Mouse (Mus musculus) lung, postnatal 25 days (tissue): ENCODE measurements around the gene Schip1.

Experiments used
- DNase-seq: peaks from one replicate; pipeline ENCODE4 v3.0.0; 2022; ENCODE audit warnings: low spot score

Gene Schip1

GRCm38 (mm10) chr3:68270246-68270645 is 205.6 kb downstream of the Schip1 start:
- DNase-seq: no peak

DNA sequence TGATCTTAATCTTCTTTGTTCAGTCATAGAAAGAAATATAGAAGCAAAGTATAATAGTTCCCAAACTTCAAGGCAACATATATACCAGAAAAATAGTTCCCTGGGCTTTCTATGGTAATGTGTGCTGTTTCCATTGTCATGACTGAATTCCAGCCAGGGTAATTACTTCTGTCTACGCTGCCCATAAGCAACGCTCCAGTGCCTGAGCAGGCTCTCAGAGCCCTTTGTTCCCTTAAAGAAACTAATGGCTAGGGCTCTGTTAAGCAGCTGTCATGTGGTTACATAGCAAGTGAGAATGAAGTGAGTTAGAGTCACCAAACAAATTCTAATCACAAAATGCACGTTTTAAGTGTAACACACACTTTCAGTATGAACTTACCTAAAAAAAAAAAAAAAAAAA is 206.9 kb downstream of the Schip1 start:
- DNase-seq: no peak

DNA sequence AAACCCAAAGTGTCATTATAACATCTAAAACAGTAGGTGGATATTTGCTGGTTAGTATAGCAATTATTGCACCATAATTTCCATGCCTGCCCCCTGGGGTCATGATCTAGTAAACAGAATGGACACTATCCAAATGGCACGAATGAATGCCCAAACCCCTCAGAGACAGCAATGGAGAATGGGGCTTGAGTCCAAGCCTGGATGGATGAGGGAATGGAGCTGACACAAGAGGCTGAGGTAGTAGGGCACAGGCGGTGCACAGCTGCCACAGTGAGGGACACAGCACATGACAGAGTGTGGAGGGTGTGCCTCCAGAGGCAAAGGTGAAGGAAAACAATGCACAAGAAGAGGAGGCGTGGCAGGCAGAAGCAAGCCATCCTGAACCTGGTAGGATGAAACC is 207.3 kb downstream of the Schip1 start:
- DNase-seq: no peak

DNA sequence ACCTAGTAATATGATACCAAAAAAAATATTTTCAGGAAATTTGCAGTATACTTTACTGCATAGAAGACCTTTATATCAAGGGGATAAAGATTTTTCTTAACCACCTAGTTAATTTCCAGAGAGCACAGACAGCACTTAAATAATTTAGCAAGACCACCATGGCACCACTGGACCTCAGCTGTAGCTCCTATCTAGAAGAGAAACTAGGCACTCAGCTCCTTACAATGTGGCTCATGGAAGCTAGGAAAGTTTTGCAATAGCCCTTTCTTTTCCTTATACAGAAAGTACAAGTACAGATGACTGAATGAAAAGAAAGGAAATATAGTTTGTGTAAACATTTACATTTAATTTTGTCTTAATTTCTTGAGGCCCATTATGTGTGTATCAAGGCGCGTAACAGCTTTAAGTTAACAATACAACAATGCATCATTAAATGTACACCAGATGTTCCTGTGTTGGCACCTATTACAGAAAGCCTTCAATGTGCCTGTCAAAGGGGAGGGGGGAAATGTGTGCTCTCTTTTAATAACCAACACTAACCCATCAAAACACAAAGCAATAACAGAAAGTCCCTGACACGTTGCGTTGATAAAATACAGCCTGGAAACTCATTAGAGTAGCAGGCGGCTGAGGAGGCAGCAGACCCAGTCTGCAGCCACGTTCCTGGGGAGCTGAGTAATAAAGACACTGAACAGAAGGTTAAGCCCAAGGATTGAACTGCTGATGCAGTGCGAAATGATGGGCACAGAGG is 218.4 kb downstream of the Schip1 start:
- DNase-seq: no peak

DNA sequence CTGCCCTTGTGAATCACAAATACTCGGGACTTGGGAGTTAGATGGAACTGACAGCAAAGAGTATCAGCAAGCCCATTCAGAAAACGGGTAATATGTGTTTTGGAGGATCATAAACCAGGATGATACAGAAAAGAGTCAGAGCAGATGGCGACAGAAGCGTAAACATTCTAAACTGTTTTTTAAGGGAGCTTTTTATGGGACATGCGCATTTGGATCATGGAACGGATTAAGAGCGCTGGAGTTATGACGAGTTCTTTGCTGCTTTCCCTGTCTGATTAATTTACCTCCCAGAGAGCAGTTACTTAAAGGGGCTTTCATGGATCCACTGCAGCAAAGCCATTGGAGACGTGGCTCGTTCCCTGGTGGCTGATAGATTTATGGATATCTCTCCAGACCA is 219.0 kb downstream of the Schip1 start:
- DNase-seq: no peak

DNA sequence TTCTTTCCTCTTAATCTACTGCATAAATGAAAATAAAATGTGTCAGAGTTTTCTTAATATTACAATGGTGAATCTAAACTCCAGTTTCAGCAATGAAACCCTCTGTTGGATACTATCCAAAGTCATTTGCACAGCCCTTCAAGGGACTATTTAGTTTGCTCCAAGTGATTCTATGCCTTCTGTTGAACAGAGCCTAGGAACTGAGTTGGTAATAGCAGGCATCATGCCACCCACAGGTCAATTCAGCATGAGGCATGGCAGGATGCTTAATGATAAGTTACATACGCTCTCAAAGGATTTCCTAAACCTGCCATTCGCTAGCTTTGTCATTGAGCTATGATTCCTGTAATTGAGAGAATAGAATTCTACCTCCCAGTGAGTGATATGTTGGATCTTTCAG is 219.9 kb downstream of the Schip1 start:
- DNase-seq: no peak

- DNase-seq: no peak
These were observed 232.2 kb downstream of the Schip1 start for GRCm38 (mm10) chr3:68296752-68297151.

GRCm38 (mm10) chr3:68305647-68306046 is 241.0 kb downstream of the Schip1 start:
- DNase-seq: peak; percentile 14

- no peak for DNase-seq
These were observed 242.1 kb downstream of the Schip1 start for GRCm38 (mm10) chr3:68306726-68307125.

GRCm38 (mm10) chr3:68325575-68325974 is 261.0 kb downstream of the Schip1 start:
- DNase-seq: peak; percentile 8

- no peak for DNase-seq
These were observed 267.9 kb downstream of the Schip1 start for GRCm38 (mm10) chr3:68332515-68332914.

- DNase-seq: no peak
These were observed 270.9 kb downstream of the Schip1 start for GRCm38 (mm10) chr3:68335501-68335900.

- no peak for DNase-seq
These were observed 286.0 kb downstream of the Schip1 start for GRCm38 (mm10) chr3:68350624-68351023.

GRCm38 (mm10) chr3:68351461-68351860 is 286.9 kb downstream of the Schip1 start:
- DNase-seq: no peak

- DNase-seq: no peak
These were observed 288.4 kb downstream of the Schip1 start for GRCm38 (mm10) chr3:68352961-68353360.

GRCm38 (mm10) chr3:68353492-68353891 is 288.9 kb downstream of the Schip1 start:
- no peak for DNase-seq

DNA sequence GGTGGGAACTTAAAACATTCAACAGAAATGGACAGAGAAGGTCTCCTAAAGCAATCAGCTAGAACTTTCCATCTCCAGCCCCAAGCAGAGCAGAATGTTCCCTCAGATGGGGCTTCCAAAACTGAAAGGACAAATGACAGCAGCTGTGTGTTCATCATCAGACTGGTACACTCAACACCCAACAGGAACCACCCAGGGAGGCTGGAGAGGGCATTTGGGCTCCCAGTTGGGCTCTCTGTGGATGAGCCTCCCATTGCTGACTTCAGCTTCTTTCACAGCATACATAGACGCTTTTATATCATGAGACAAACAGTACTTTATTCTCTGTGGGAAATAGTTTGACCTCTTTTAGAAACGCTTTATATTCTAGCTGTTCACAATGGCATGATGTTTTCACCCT is 291.9 kb downstream of the Schip1 start:
- no peak for DNase-seq

DNA sequence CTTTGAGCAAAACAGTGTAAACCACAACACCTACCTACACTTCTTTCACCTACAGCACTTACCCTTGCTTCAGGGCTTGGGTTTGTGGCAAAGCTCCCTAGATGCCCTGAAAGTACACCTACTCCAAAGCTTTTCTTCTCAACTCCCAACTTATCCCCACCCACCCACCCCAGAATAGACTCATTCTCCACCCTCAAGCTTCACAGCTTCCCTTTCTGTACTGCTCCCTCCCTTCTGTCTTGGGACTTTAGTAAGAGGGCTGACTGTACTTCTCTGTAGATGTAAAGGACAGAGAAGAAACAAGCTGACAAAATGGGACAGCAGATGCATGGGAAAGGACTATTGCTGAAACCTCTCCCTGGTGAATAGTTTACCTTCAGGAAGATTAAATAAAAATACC is 303.4 kb downstream of the Schip1 start:
- DNase-seq: no peak

DNA sequence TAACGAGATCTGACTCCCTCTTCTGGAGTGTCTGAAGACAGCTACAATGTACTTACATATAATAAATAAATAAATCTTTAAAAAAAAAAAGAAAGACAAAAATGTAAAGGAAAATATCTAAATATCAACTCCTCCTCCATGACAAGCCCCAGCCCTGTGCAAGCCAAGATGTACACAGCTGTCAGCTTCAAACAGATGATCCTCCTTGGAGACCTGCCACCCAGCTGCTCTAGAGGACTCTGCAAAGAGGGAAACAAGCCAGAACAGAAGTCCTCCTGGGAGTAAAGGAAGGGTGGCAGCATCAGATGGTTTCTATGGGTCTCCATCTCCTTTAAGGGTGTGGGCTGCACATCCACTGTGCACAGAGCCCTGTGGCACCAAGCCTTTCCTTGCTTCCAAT is 308.3 kb downstream of the Schip1 start:
- no peak for DNase-seq

DNA sequence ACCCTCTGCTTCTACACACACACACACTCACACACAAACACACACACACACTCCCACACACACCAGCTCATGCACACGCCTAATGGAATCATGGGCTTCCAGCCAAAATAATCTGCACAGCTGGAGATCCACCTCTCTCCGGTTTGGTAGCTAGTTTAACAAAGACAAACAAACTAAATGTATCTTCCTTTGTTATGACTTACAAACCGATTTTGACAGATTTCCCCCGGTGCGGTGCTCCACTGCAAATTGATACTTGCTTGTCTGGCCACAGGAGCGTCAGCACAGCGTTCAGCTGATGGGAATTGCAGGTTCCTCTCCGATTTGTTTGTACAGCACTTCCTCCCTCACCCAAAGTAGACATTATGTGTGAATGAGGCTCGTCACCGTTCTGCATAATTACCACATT is 310.5 kb downstream of the Schip1 start:
- no peak for DNase-seq

DNA sequence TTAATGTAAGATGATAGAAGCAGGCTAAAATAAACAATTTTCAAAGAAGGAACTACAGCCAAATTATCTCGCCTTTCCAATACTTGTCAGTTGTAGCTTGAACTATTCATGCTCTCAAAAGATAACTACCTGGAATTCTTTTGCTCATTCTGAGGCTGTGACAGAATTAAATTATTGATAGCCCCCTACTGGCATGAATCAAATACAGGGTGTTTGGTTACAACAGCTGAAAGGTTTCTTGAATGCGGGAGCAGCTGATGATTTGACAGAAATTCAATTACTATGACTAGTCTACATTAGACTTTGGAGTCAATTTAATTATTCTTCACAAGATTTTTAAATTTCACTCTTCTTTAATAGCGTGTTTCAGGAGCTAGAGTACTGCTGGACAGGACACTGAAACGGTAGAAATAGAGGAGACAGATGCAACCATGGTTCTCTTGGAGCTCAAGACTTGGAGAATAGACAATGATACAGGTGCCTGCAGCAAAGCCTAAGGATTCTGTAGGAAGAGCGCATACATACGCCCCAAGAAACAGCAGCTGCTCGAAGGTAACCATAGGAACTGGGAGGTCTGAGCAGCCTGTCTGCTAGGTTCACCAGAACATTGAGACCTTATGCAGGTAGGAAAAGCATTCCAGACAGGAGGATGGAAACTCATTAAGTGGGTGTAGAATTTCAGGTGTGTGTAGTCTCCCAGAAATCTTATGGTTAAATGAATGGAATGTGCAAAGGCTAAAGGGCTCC is 313.0 kb downstream of the Schip1 start:
- DNase-seq: no peak

- DNase-seq: no peak
These were observed 314.2 kb downstream of the Schip1 start for GRCm38 (mm10) chr3:68378799-68379198.

DNA sequence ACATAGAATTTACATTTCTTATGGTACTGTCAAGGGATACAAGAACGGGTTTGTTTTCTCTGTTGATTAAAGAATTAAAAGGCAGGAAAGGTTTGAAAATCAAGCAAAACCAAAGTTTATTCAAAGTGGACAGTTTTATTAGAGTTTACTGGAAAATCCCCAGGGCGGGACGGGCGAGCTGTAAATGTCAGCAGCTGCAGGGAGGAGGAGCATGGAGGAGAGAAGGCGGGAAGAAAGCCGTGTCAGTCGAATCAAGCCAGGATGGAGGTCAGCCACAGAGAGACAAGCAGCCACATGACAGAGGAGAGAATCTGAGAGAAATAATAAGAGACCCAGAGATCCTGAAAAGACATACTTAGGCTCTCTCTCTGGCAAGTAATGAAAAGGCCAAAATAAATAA is 314.6 kb downstream of the Schip1 start:
- no peak for DNase-seq

GRCm38 (mm10) chr3:68383672-68384071 is 319.1 kb downstream of the Schip1 start:
- DNase-seq: no peak
